Mouse (Mus musculus) stomach, postnatal 0 days (tissue): ENCODE measurements at regions not wholly inside any gene's neighbourhood (a gene's known extent, or its start where the extent isn't known, plus 50 kb on each side); places are given as distances from the start of the nearest gene placed in this dataset. TPM values are rescaled to one million over a fixed set of nuclear protein-coding genes. Genes with fewer than 3 reads are reported as not detected.

ENCODE experiments used
- ATAC-seq: fragments of 200-750 bp; cut with Nextera tagmentation; 2 replicates; pipeline ENCODE4 v1.8.0; 2017; ENCODE audit not compliant: low FRiP score, low TSS enrichment
- DNase-seq: peaks from one replicate; pipeline ENCODE4 v3.0.0-alpha.2; 2016; ENCODE audit warnings: low spot score
- H3K27ac ChIP-seq: fragments of 300-500 bp; sonication (generic); replicated peaks from 2 replicates; pipeline ENCODE4 v1.5.1; 2014; ENCODE audit warnings: mild to moderate bottlenecking, control low read depth
- H3K27me3 ChIP-seq: fragments of 300-500 bp; sonication (generic); 2 replicates; pipeline ENCODE4 v1.6.1; 2014; ENCODE audit warnings: low read length; ENCODE audit not compliant: control insufficient read depth, insufficient read depth
- H3K36me3 ChIP-seq: fragments of 300-500 bp; sonication (generic); 2 replicates; pipeline ENCODE4 v1.6.1; 2014; ENCODE audit warnings: low read length, mixed read lengths; ENCODE audit not compliant: control insufficient read depth, insufficient read depth
- H3K4me1 ChIP-seq: fragments of 300-500 bp; sonication (generic); replicated peaks from 2 replicates; pipeline ENCODE4 v1.6.1; 2014; ENCODE audit warnings: antibody characterized with exemption; ENCODE audit not compliant: control insufficient read depth, insufficient read depth
- H3K4me2 ChIP-seq: fragments of 300-500 bp; sonication (generic); replicated peaks from 2 replicates; pipeline ENCODE4 v1.6.1; 2014; ENCODE audit warnings: low read depth, mild to moderate bottlenecking, control low read depth, moderate library complexity
- H3K4me3 ChIP-seq: fragments of 300-500 bp; sonication (generic); 2 replicates; pipeline ENCODE4 v1.5.1; 2014; ENCODE audit warnings: low read depth, low read length, control low read depth
- H3K9ac ChIP-seq: fragments of 300-500 bp; sonication (generic); 2 replicates; pipeline ENCODE4 v1.6.1; 2014; ENCODE audit warnings: mild to moderate bottlenecking, low read length, control low read depth, mixed read lengths
- H3K9me3 ChIP-seq: fragments of 300-500 bp; sonication (generic); 2 replicates; pipeline ENCODE4 v1.6.1; 2016; ENCODE audit warnings: low read length; ENCODE audit not compliant: control insufficient read depth
- CTCF ChIP-seq: IDR thresholded peaks from 2 replicates; pipeline ENCODE4 v1.5.1; 2016; ENCODE audit warnings: antibody characterized with exemption, low read depth, mild to moderate bottlenecking, moderate library complexity
- EP300 ChIP-seq: optimal IDR thresholded peaks from 2 replicates; pipeline ENCODE3; 2016; ENCODE audit warnings: antibody characterized with exemption
- WGBS: fragments of 180-500 bp; shearing (Covaris S2); extraction: QIAGEN DNeasy Blood & Tissue Kit; methylation state at CpG from one replicate; pipeline ENCODE4 v1.1.7; 2014; 5-methylcytosine and 5-hydroxymethylcytosine counted together
- microRNA counts: library from miRNA; unstranded; fragments of <30 nt; microRNA quantifications from one replicate; lab custom pipeline; 2015
- microRNA-seq: library from miRNA; unstranded; fragments of <30 nt; microRNA quantifications from one replicate; pipeline ENCODE4, GENCODE M21; 2016

DNA sequence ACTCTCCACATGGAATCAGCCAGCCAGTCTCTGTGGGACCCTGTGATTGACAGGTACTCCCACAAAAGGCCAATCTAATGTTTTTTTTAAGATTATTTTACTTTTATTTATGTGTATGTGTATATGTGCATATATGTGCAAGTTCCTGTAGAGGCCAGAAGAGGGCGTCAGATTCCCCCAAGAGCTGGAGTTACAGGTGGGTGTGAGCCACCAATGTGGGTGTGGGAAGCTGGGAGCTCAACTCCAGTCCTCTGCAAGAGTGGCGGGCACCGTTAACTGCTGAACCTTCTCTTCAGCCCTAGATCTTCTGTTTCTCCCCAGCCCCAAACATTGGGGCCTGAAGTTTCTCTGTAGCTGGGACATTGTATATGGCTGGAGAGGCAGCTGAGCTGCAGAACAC, 61.0 kb upstream of the Jak1 start:
- DNase-seq (no peak), ATAC-seq (no peak)
- Histone ChIP-seq H3K27me3 (no peaks in the 10 kb centered on the region), H3K9me3 (no peaks in the 10 kb centered on the region), H3K27ac (no peak overlapping the region), H3K9ac (no peak overlapping the region), H3K4me3 (no peak overlapping the region), H3K4me2 (no peak overlapping the region), H3K36me3 (no peaks in the 10 kb centered on the region), H3K4me1 (no peaks in the 10 kb centered on the region)
- 84% methylated on average over 3 of the region's 3 CpGs for WGBS
- TF ChIP-seq CTCF (no peak), EP300 (no peak)

DNA sequence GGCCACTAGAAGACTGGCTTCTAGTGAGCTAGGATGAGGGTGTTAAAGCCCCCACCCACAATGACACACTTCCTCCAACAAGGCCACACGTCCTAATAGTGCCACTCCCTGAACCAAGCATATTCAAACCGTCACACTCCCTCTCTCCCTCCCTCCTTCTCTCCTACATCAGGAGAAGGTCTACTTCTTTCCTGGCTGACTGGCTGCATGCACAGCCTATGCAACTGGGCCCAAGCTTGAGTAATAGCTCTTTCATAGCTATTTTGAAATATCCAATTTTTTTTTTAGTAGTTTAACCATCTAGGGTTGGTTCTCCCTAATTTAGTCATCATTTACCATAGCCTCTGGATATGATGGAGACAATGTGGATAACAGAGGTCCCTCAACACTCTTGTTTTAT, 56.6 kb upstream of the Jak1 start:
- ATAC-seq: no peak
- no peak overlapping the region for H3K4me2 ChIP-seq
- 76% methylated on average over 2 of the region's 2 CpGs for WGBS

DNA sequence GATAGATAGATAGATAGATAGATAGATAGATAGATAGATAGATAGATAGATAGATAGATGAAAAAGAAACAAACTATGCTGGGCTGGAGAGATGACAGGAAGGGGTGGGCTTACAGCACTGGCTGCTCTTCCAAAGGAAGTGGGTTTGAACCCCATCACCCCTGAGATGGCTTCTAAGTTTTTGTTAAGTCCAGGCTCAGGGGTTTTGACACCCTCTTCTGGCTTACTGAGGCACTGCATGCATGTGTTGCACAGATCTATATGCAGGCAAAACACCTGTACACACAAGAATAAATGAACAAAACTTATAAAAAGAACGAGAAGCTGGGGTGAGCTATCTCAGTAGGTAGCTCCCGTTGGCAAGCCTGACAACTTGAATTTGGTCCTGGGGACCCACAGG, 55.5 kb upstream of the Jak1 start:
- ATAC-seq: no peak
- Histone ChIP-seq H3K4me2 (no peak overlapping the region), H3K4me1 (no peaks in the 10 kb centered on the region), H3K36me3 (no peaks in the 10 kb centered on the region), H3K9ac (no peak overlapping the region), H3K27me3 (no peaks in the 10 kb centered on the region), H3K4me3 (no peak overlapping the region), H3K27ac (no peak overlapping the region), H3K9me3 (no peaks in the 10 kb centered on the region)
- 62% methylated on average over 2 of the region's 2 CpGs for WGBS
- TF ChIP-seq EP300 (no peak), CTCF (peak; percentile 70)
- DNase-seq: peak; percentile 23

More for the DNA sequence above, 56.6 kb upstream of the Jak1 start:
- H3K4me3 ChIP-seq: no peak overlapping the region
- no peaks in the 10 kb centered on the region for H3K36me3 ChIP-seq
- no peak overlapping the region for H3K9ac ChIP-seq
- TF ChIP-seq CTCF (no peak), EP300 (no peak)
- DNase-seq: no peak
- H3K4me1 ChIP-seq: no peaks in the 10 kb centered on the region
- no peaks in the 10 kb centered on the region for H3K27me3 ChIP-seq
- no peaks in the 10 kb centered on the region for H3K9me3 ChIP-seq
- H3K27ac ChIP-seq: no peak overlapping the region

DNA sequence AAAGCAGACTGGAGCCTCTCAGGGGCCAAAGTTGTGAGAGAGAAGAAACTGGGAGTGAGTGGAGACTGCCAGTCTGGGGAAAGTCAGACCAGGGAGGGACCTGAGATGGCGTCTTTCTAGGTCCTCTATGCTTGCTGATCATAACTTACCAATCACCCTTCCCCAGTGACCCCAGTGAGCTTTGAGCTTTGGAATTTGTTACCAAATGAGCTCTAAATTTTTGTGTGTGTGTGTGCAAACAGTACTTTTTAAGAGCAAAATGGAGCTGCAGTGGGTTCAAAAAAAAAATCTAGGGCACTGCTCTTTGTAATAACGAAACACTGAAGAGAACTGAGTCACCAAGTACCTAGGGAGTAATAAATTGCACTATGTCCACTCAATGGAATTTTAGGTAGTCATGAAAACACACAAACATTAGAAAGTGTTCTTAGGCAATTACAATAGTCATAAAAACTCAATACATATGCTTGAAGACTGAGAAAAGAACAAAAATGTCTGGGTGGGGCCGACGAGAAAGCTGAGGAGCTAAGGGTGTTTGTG, 54.7 kb upstream of the Jak1 start:
- no peak overlapping the region for H3K4me3 ChIP-seq
- no peak overlapping the region for H3K9ac ChIP-seq
- WGBS: 79% methylated on average over 4 of the region's 4 CpGs
- ATAC-seq: no peak
- H3K27me3 ChIP-seq: no peaks in the 10 kb centered on the region
- H3K27ac ChIP-seq: no peak overlapping the region
- no peaks in the 10 kb centered on the region for H3K4me1 ChIP-seq
- H3K36me3 ChIP-seq: no peaks in the 10 kb centered on the region
- no peak for DNase-seq
- no peak overlapping the region for H3K4me2 ChIP-seq
- TF ChIP-seq CTCF (no peak), EP300 (no peak)
- H3K9me3 ChIP-seq: no peaks in the 10 kb centered on the region

DNA sequence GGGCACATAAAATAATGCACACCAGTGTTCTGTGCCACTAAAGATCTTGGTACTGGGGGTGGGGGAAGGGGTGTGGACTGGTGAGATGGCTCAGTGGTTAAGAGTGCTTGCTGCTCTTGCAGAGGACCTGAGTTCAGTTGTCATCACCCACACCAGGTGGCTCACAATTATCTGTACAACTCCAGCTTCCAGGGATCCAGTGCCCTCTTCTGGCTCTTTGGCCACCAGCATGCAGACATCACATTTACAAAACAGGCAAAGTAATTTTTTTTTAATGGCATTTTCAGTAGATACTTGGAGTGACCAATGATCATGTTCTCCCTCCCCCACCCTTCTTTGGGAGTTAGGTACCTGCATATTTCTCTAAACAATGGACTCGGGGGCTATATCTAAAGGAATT, 53.8 kb upstream of the Jak1 start:
- Histone ChIP-seq H3K4me1 (no peaks in the 10 kb centered on the region), H3K9ac (no peak overlapping the region), H3K27me3 (no peaks in the 10 kb centered on the region), H3K4me2 (no peak overlapping the region), H3K9me3 (no peaks in the 10 kb centered on the region), H3K36me3 (no peaks in the 10 kb centered on the region), H3K4me3 (no peak overlapping the region), H3K27ac (no peak overlapping the region)
- DNase-seq (no peak), ATAC-seq (no peak)
- TF ChIP-seq EP300 (no peak), CTCF (peak; percentile 48; the same call in 1 of the 2 replicates)
- WGBS: 69% methylated on average over 1 of the region's 1 CpGs

DNA sequence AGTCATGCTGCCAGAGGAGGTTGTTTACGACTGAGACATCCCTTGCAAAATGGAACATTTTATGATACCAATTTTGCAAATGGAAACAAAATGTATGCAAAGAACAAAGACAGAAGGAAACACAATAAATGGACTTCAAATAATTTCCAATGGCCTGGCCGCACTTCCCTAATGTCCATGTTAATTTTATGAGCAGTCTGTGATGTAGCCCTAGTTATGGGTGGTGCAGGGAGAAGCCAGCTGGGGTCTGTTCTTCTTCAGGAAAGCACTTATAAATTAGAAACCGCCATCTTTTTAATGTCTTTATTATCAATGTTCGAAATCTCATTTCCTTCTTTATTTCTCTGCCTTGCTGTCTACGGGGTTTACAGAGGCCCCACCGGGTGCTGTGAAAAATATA, 51.0 kb upstream of the Jak1 start:
- Histone ChIP-seq H3K9ac (no peak overlapping the region), H3K9me3 (no peaks in the 10 kb centered on the region), H3K4me3 (no peak overlapping the region), H3K27ac (no peak overlapping the region), H3K27me3 (no peaks in the 10 kb centered on the region), H3K4me2 (no peak overlapping the region), H3K4me1 (no peaks in the 10 kb centered on the region), H3K36me3 (no peaks in the 10 kb centered on the region)
- WGBS: 79% methylated on average over 6 of the region's 6 CpGs
- DNase-seq (no peak), ATAC-seq (no peak)
- TF ChIP-seq EP300 (no peak), CTCF (no peak)

MicroRNAs in the stretch of these regions (microRNA counts, 519-probe panel; counts per million panel counts)
- microRNA mmu-miR-101a (lab: Ali Mortazavi, UCI): not detected

Small RNA genes in the stretch of these regions (microRNA-seq; reads per million reads assigned to microRNA genes)
- 212 reads per million, percentile 54 among the genes with 10 or more reads in this experiment for gene Mir101a
